Mouse (Mus musculus): ENCODE measurements around the gene Doc2g.
A peak's percentile ranks its signal among the peaks of the same experiment; 100 is the strongest.

Doc2g gene

DNA sequence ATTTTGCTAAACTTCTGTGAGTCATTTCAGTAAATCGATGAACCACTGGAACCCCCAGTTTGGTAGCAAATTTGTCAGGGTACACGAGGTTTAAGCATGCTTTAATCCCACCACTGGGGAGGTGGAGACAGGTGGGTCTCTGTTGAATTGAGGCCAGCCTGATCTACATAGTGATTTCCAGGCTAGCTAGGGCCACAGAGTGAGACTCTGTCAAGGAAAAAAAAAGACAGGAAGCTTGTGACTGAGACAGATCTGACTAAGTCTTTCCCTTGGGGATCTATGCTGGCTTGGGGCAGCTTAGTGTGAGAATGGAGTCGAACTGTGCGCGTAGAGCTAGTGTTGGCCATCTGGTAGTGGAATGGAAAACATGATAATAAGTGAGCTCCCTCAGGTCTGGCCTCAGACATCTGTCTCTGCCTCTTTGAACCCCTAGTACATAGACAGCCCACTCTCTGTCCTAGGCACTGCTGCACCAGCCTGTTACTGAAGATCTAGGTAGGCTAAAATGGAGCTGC, 49.5 kb downstream of the Doc2g start:
- DNase-seq (ENCODE audit: low spot score in 2 of 2): peak in 1 of 2 experiments; percentile 60

GRCm38 (mm10) chr19:4054613-4055012, 51.5 kb downstream of the Doc2g start:
- DNase-seq (ENCODE audit: low spot score in 2 of 2): no peak

DNA sequence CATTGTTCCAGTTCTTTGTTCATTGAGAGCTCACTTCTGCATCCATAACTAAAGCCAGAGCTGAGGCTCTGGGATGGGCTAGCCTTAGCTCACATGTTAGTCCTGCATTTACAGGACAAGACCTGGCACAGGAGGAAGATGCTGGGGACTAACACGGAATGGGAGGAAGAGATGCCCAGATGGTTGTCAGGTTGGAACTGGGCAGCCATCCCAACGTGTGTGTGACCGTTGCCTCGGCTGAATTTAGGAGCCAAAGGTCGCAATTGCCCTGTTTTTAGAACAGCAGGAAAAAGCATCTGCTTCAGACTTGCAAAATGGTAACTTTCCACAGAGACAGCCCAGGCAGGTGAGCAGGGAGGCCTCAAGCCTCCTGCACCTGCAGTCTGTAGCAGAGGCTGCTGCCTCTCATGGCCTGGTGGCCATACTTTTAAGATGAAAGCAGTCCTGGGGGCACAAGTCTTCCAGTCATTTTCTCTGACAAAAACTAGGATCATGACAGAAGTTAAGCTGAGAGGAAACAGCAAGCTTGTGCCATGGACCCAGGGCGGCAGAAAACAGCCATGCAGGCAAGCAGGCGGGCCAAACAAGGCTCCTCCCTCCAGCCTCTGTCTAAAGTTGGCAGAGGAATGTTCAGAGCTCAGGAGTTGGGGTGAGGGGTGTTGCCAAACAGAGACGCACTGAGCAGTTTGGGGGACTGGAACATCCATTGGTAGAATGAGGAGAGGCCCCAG, 52.3 kb downstream of the Doc2g start:
- no peak for DNase-seq (ENCODE audit: low spot score in 2 of 2)

DNA sequence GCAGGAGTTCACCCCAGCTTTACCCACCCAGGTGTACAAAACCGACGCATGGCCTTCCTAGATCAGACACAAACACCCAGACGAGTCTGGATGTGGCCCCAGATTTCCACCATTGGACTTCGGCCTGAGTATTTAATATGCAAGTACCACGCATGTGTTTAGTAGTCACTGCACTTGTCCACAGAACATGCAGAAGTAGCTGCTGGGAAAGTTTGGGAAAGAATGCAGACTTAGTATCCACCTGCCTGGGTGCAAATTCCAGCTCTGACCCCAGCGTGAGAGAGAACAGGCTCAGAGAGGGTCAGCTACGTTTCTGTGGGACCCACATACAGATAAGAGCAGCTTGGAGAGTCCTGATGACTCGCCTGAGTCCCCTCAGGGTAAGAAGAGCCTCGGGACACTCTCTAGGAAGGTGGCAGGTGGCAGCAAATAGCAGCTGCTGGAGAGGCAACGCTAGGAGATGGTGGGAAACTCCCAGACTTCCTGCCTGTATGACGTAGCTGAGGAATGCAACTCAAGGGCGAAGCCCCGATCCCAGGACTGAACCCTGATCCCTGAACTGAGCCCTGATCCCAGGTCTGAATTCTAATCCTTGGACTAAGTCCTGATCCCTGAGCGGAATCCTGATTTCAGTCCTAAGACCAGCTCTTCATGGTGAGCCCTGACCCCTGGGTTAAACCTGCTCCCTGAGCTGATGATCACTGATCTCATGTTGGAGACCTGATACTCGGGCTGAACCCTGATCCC, 53.0 kb downstream of the Doc2g start:
- no peak for DNase-seq (ENCODE audit: low spot score in 2 of 2)

Data from spleen, postnatal 4 days (tissue).